Mouse (Mus musculus): ENCODE results near the gene Nostrin.

The Nostrin gene

DNA sequence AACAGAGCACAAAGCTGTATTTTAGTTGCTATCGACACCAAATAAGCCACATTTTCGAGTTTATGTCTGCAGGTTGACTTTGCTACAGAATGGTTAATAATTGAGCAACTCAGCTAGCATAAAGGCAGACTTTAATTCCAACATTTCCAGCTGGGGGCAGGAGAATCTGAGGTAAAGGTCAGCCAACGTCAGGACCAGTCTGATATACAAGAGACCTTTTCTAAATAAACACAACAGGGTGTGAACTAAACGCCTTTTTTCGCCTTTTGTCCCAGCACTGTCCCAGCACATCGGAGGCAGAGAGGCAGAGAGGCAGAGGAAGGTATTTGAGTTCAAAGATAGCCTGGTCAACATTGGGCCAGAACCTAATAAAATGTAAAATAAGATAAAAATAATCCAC lies 69.6 kb downstream of the Nostrin start:
- DNase-seq (ENCODE audit: low spot score in 2 of 2), result no peak

DNA sequence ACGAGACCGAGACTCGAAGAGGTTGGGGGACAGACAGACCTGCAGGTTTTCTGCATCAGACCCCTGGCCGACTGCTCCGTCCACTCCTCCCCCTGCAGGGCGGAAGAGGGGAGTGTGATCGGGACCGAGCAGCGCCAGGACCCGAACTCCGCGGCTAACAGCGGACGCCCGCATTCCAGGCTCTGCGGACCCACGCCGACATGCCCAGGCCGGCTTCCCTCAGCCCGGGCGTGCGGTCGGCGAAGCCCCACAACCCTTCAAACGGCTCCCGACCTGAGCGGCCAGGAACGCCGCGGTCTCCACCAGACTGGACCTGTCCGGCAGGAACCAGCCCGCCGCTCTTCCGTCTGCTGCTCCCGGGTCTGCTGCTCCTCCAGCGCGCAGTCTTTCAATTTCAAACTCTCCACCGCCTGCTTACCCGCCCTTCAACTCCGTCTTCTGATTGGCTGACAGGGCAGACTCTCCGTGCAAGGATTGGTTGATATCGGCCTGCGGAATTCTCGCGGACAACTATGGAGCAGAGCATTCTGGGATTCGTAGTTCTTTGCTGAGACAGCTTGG lies 70.3 kb downstream of the Nostrin start, which contains the start of gene Spc25:
Gene Spc25, minus strand, starts transcription at position 404 of the 561 bp plus-strand sequence.
- peak; percentile 90 to 91 for DNase-seq (ENCODE audit: low spot score in 2 of 2)

DNA sequence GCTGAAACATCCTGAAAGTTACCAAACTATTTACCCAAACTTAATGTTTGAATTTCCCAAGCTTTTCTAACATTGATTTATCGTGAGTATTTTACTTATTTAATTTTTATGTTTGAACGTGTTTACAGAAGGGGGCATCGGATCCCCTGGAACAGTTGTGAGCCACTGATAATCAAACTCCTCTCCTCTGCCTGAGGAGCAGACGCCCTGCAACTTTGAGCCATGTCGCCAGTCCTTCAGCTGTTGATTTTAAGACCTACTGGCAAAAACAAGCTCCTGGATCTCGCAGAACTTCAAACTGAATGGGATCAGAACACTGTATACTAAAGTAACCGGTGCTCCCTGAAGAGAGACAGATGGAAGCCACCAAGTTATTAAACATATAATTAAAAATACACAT lies 70.9 kb downstream of the Nostrin start:
- DNase-seq (ENCODE audit: low spot score in 2 of 2), result no peak

DNA sequence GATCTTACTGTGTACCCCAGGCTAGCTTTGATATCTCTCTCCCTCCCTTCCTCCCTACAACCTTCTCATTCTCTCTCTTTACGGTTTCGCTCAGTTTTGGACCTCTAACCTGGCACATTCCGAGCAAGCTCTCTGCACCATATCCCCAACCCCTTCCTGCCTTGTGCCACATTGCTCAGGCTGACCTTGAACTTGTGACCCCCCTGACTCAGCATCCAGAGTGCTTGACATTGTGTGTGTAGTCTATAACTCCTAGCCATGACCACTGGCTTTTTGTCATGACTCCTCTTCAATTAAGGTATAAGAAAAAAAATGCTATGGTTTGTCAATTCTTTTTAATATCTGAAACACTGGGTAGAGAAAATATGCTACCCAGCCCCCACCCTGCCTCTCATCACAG lies 74.1 kb downstream of the Nostrin start:
- no peak for DNase-seq (ENCODE audit: low spot score in 2 of 2)

DNA sequence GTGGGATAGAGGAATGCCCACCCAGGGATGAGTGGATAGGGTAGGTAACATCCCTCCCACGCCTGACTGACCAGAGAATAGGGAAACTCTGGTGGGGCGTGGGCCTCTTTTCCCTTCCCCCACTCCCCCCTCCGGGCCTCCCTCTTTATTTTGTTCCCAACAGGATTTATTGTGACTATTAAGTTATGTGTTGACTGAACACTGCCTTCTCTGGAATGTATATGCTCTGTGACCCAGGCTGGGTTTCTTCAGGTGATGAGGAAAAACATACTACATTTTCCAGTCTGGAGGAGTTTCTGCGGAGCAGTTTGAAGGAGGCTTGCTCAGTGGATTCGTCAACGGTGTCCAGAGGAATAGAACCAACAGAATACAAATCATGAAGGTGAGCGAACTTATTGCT lies 75.2 kb downstream of the Nostrin start, which contains the start of gene G6pc2:
Gene G6pc2, plus strand, starts transcription at position 301 of the 400 bp plus-strand sequence.
- DNase-seq (ENCODE audit: low spot score in 2 of 2), result no peak

DNA sequence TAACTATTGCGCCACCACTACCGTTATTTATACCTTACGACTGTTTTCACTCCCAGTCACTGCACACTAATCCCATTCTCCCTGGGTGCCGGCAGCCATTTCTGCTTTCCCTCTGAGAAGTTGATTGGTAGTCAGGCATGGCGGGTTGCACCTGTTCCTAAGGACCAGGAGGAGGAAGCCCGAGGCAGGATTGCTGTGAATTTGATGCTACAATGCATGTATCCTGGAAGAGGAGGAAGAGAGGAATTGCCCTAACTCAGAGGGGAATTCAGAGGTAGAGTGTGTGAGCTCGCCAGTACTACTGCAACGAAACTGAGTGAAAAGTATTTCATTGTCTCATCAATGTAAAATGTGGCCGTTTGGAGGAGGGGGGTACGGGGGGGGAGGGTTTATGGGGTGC lies 77.1 kb downstream of the Nostrin start:
- no peak for DNase-seq (ENCODE audit: low spot score in 2 of 2)

DNA sequence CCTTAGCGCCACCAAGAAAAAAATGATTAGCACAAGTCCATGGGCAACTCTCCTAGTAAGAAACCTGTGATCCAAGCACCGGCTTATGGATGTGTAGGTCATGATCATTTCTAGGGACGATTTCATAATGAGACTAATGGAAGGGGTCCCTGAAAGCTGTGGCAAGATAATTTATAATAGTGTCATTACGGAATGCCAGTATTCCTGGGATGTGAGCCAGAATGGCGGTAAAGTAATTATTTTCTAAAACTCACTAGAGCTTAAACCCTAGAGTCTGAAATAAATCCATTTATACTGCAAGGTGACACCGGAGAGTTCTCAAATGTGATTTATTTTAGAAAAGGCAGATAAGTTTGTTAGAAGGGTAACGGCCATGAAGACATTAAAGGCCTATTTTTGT lies 79.6 kb downstream of the Nostrin start:
- DNase-seq (ENCODE audit: low spot score in 2 of 2), result no peak

DNA sequence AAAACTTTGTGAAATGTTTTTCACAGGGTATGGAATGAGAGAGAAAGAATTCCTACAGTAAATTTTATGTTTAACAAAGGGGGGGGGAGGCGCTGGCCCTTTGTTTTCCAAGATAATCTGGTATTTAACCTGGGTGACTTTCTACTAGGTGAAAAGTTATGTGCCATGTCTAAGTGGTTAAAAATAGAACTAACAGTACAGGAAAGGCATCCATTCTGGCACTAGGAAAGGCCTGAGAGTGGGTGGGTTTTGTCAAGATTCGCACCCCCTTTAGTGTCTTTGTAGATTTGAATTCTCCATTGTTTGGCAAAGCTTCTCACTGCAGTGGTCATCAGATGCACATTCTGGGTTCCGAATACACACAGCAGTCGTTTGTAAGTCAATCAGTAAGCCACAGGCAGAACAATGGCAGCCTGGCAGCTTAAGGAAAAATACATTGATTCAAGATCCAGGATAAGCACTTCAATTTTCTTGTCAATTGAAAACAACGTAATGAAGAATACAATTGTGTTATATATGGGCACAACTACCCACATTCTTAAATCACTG lies 86.3 kb downstream of the Nostrin start:
- DNase-seq (ENCODE audit: low spot score in 2 of 2), result no peak

DNA sequence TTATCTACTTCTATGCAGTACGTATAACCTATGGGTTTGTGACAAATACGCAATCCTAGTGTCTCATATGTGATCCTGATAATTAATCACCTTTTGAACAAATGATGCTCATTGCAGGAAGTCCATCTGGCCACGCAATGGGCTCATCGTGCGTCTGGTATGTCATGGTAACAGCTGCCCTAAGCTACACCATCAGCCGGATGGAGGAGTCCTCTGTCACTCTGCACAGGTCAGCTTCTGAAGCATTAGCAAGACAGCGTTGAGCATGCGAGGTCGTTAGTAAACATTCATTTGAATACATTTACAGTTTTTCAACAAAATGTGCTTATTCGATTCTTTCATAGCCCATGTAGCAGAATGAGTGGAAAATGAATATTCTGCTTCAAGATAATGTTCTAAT lies 87.2 kb downstream of the Nostrin start:
- DNase-seq (ENCODE audit: low spot score in 2 of 2), result no peak

DNA sequence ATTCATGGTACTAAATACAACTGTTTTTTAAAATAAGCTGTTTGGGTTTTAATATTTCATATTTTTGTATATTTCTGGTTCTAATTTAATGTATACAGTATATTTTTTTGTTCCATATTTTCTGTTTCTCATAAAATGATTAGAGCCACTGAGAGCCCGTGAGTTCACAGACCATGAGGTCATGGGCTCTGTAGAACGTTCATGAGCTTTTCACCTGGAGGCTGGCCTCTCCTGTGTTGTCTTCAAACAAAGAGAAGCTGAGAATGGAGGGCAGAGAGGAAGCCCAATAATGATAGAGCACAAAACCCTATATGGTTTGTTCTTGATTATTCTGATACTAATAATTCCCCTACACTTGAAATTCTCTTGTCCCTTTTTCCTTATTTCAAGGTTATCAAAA lies 89.1 kb downstream of the Nostrin start:
- no peak for DNase-seq (ENCODE audit: low spot score in 2 of 2)

DNA sequence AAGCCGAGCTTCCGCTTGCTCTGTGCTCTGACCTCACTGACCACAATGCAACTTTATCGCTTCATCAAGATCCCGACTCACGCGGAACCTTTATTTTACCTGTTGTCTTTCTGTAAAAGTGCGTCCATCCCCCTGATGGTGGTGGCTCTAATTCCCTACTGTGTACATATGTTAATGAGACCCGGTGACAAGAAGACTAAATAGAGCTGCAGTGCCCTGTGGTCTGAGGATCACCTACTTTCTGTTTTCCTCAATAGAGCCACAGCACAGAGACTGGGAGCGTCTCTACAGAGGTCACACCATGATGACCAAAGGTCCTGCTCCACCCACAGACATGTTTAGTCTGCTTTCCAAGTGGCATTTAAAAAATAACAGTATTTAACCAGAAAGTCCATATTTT lies 91.3 kb downstream of the Nostrin start:
- no peak for DNase-seq (ENCODE audit: low spot score in 2 of 2)

DNA sequence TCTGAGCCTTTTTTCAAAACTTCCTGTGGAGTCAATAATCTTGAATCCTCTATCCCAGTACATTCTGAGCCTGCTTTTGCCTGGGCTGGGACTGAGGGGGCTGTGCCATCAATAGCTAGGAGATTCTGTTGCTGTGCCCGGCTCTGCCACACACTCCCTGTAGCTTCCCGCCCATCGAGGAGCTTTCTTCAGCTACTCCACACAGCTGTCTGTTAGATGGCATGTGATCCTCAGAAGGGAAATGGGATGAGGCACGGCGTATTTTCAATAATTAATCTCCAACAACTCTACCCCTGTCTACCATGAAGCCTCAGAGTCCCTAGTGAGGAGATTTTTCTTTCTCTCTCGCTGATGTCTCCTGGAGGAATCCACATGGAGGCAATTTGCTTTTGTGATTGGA lies 93.0 kb downstream of the Nostrin start:
- DNase-seq (ENCODE audit: low spot score in 2 of 2), result no peak

DNA sequence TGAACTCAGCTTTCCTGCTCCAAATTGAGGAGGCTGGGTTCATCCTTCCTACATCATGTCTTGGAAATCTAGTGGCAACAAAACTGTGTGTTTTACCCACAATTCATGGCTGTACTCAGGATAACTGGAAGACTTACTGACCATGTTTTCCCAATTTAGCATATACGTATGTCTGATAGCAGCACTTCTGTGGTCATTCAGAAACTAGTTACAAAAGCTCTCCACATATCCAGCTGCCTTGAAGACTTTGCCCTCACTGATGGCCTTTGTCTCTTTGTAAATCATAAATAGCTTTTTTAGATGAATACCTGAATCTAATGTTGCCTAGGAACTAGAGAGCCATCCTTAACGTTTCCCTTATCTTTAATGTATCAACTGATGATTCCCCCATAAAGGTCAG lies 94.5 kb downstream of the Nostrin start:
- no peak for DNase-seq (ENCODE audit: low spot score in 2 of 2)

DNA sequence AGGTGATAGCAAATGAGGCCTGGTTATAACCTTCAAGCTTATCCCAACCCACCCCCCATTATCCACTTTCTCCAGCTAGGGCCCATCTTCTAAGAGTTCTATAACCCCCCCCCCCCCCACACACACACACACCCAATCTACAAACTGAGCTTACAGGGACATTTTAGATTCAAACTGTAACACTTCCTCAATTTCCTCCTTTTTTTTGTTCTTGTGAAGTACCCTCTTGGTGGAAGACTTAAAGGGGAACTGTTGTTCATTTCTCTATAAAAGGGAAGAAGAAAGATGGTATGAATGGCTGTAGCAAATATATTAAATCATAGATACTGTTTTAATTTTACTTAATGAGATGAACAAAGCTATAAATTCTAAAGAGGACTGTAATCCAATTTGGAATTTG lies 96.5 kb downstream of the Nostrin start:
- no peak for DNase-seq (ENCODE audit: low spot score in 2 of 2)

DNA sequence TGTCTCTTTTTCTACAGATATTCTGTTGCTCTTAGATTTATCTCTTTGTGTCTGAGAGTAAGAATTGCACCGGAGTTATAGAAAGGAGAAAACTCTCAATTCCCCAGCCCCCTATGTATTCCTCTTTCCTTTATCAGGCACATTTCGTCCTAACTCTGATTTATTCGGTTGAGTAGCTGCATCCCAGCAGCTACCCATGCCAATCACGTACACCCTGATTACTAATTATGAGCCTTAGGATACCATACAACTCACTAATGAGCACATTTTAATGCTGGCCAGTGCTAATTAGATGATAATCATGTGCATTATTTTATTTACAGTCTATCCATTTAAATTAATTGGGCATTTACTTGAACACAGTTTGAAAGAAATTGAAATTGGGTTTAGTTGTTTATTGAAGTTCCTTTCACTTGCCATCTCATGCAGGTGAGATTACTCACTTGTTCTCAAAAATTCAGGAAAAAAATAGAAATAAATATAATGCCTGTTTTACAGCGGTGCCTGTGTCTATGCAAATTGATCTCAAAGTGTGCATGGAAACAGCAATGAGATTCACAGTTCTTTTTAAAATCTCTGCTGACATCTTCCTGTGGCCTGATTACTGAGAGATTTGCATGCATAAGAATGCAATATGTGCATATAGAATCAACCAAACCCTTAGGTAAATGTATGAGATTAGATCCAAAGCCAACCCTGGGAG lies 99.5 kb downstream of the Nostrin start:
- DNase-seq (ENCODE audit: low spot score in 2 of 2), result no peak

Data from spleen, postnatal 4 days (tissue).